Mouse (Mus musculus) kidney, embryonic 14.5 days (tissue): ENCODE data around the gene Actr2. TPM values are rescaled to one million over a fixed set of nuclear protein-coding genes. Genes with fewer than 3 reads are reported as not detected.

Source experiments
- ATAC-seq: fragments of 200-750 bp; cut with Nextera tagmentation; 2 replicates; pipeline ENCODE4 v1.8.0; 2017; ENCODE audit warnings: moderate number of reproducible peaks, mild to moderate bottlenecking, moderate TSS enrichment, moderate library complexity; ENCODE audit not compliant: low FRiP score, low TSS enrichment
- H3K27ac ChIP-seq: fragments of 300-500 bp; sonication (generic); 2 replicates; pipeline ENCODE4 v1.5.1; 2014; ENCODE audit warnings: low read depth, mild to moderate bottlenecking, low read length, moderate library complexity, mixed read lengths
- H3K27me3 ChIP-seq: fragments of 300-500 bp; sonication (generic); 2 replicates; pipeline ENCODE4 v1.6.1; 2014; ENCODE audit warnings: mild to moderate bottlenecking, low read length; ENCODE audit not compliant: control insufficient read depth, insufficient read depth
- H3K36me3 ChIP-seq: fragments of 300-500 bp; sonication (generic); 2 replicates; pipeline ENCODE4 v1.6.1; 2014; ENCODE audit warnings: low read length, mixed read lengths; ENCODE audit not compliant: control insufficient read depth, insufficient read depth
- H3K4me1 ChIP-seq: fragments of 300-500 bp; sonication (generic); 2 replicates; pipeline ENCODE4 v1.6.1; 2014; ENCODE audit warnings: low read length, mixed read lengths; ENCODE audit not compliant: control insufficient read depth, insufficient read depth
- H3K4me2 ChIP-seq: fragments of 300-500 bp; sonication (generic); replicated peaks from 2 replicates; pipeline ENCODE4 v1.6.1; 2014; ENCODE audit warnings: low read depth, mild to moderate bottlenecking, low read length
- H3K4me3 ChIP-seq: fragments of 300-500 bp; sonication (generic); 2 replicates; pipeline ENCODE4 v1.5.1; 2014; ENCODE audit warnings: mild to moderate bottlenecking, low read length
- H3K9ac ChIP-seq: fragments of 300-500 bp; sonication (generic); 2 replicates; pipeline ENCODE4 v1.6.1; 2014; ENCODE audit warnings: low read depth, mild to moderate bottlenecking, low read length, moderate library complexity
- H3K9me3 ChIP-seq: fragments of 300-500 bp; sonication (generic); 2 replicates; pipeline ENCODE4 v1.6.1; 2016; ENCODE audit warnings: low read length; ENCODE audit not compliant: control insufficient read depth
- WGBS: fragments of 180-500 bp; shearing (Covaris S2); extraction: QIAGEN DNeasy Blood & Tissue Kit; methylation state at CpG from one replicate; pipeline ENCODE4 v1.1.7; 2014; 5-methylcytosine and 5-hydroxymethylcytosine counted together
- polyA plus RNA-seq: library from polyadenylated mRNA; unstranded; fragments of >200 nt; fragmentation: Nextera tagmentation; extraction: Ambion mirVana; gene quantifications from 2 replicates; pipeline ENCODE4 v1.2.1, GENCODE M21; 2014

The Actr2 gene
- polyA plus RNA-seq, 1 experiment from 2014 or later, result 71.5 TPM

- Histone ChIP-seq H3K9ac (no peak overlapping the region), H3K36me3 (no peaks in the 10 kb centered on the region; the same call in 1 of the 2 replicates), H3K4me3 (no peak overlapping the region), H3K4me2 (no peak overlapping the region), H3K9me3 (no peaks in the 10 kb centered on the region), H3K27me3 (no peaks in the 10 kb centered on the region), H3K4me1 (peaks cover 9% of the 10 kb centered on the region; the same call in 1 of the 2 replicates), H3K27ac (no peak overlapping the region)
- WGBS, result 96% methylated on average over 3 of the region's 3 CpGs
- ATAC-seq, result no peak
Observed at GRCm38 (mm10) chr11:20106946-20107345, 5.8 kb downstream of the Actr2 start.

DNA sequence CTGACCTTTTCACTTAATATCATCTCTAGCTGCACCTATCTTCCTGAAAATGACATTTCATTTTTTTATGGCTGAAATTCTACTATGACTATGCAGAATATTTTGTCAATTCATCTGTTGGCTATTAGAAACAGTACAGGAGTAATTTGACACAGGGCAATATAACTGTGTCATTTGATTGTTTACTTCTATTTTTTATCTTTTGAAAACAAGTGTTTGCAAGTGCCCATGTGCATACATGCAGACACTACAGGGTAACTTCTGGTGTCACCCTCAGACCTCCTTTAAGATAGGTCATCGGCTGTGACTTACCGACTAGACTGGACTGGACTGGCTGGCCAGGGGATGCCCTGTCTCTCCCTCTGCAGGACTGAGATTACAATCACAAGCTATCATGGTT lies 8.8 kb downstream of the Actr2 start:
- 95% methylated on average over 2 of the region's 2 CpGs for WGBS
- ATAC-seq, result no peak
- H3K9me3 ChIP-seq, result no peaks in the 10 kb centered on the region
- H3K4me2 ChIP-seq, result no peak overlapping the region
- H3K27ac ChIP-seq, result no peak overlapping the region
- no peak overlapping the region for H3K9ac ChIP-seq
- no peak overlapping the region for H3K4me3 ChIP-seq
- H3K27me3 ChIP-seq, result no peaks in the 10 kb centered on the region
- H3K4me1 ChIP-seq, result no peaks in the 10 kb centered on the region
- peaks cover 14% of the 10 kb centered on the region; the same call in 1 of the 2 replicates for H3K36me3 ChIP-seq

GRCm38 (mm10) chr11:20086306-20086705 lies 26.4 kb downstream of the Actr2 start:
- ATAC-seq, result no peak
- H3K36me3 ChIP-seq, result peaks cover 24% of the 10 kb centered on the region
- no peaks in the 10 kb centered on the region for H3K27me3 ChIP-seq
- no peaks in the 10 kb centered on the region for H3K4me1 ChIP-seq
- no peak overlapping the region for H3K4me3 ChIP-seq
- no peak overlapping the region for H3K27ac ChIP-seq
- H3K9ac ChIP-seq, result no peak overlapping the region
- H3K9me3 ChIP-seq, result no peaks in the 10 kb centered on the region
- no peak overlapping the region for H3K4me2 ChIP-seq

DNA sequence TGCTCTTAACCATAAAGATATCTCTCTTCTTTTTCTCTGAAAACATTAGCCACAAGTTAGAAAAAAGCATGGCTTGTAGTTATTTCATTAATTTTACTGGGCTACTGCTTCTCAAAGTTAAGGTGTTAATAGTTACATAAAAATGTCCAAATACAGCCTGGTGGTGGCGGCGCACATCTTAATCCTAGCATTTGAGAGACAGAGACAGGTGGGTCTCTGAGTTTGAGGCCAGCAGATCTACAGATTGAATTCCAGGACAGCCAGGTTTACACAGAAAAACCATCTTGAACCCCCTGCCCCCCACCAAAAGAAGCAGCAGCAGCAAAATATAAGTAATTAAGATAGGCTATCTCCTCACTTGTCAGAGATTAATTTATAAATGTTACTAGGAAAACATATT lies 27.1 kb downstream of the Actr2 start:
- no peak for ATAC-seq
- no peak overlapping the region for H3K9ac ChIP-seq
- peaks cover 26% of the 10 kb centered on the region for H3K36me3 ChIP-seq
- H3K9me3 ChIP-seq, result no peaks in the 10 kb centered on the region
- no peak overlapping the region for H3K4me3 ChIP-seq
- no peaks in the 10 kb centered on the region for H3K27me3 ChIP-seq
- no peak overlapping the region for H3K4me2 ChIP-seq
- no peaks in the 10 kb centered on the region for H3K4me1 ChIP-seq
- H3K27ac ChIP-seq, result no peak overlapping the region
- 97% methylated on average over 2 of the region's 2 CpGs for WGBS

DNA sequence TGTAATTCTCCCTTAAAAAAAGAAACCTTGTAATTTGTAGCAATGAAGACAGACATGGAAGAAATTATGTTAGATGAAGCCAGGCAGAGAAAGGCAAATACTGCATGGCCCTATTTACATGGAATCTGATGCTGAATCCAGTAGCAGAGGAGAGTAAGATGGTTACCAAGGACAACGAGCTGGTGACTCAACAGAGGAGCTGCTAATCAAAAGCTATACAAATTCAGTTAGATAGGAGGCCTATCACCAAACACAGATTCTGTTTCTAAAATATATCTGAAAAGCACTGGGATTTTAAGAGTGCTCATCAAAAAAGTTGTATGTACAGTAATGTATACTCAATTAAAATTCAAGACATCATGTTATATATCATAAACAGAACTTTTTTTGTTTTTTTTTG lies 37.3 kb downstream of the Actr2 start:
- no peaks in the 10 kb centered on the region for H3K4me1 ChIP-seq
- H3K9ac ChIP-seq, result no peak overlapping the region
- no peaks in the 10 kb centered on the region for H3K27me3 ChIP-seq
- H3K4me3 ChIP-seq, result no peak overlapping the region
- peaks cover 57% of the 10 kb centered on the region for H3K36me3 ChIP-seq
- H3K4me2 ChIP-seq, result no peak overlapping the region
- H3K9me3 ChIP-seq, result no peaks in the 10 kb centered on the region
- ATAC-seq, result no peak
- H3K27ac ChIP-seq, result no peak overlapping the region
- WGBS, result 84% methylated on average over 1 of the region's 1 CpGs

DNA sequence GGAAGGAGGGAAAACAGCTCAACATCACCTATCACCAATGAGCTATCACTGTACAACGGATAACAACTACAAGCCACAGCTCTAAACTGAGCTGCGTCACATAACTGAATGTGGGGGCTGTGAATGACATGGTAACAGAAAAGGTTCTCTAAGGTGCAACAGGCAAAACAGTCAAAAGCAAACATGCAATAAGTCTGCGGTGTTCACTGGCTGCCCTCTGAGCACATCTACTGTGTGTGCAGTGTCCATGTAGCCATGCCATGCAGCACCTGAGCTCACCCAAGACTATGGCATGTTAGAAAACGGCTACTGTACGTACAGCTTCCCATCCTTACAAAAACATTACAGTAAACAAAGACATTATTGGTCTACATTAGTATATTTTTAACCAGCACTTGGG lies 39.9 kb downstream of the Actr2 start:
- Histone ChIP-seq H3K4me1 (no peaks in the 10 kb centered on the region), H3K4me3 (no peak overlapping the region), H3K9me3 (no peaks in the 10 kb centered on the region), H3K4me2 (no peak overlapping the region), H3K27me3 (no peaks in the 10 kb centered on the region), H3K9ac (no peak overlapping the region), H3K27ac (no peak overlapping the region), H3K36me3 (peaks cover 50% of the 10 kb centered on the region)
- no peak for ATAC-seq
- WGBS, result 89% methylated on average over 5 of the region's 5 CpGs

- 79% methylated on average over 3 of the region's 3 CpGs for WGBS
- no peaks in the 10 kb centered on the region for H3K9me3 ChIP-seq
- no peak overlapping the region for H3K9ac ChIP-seq
- peak; percentile 39; the same call in 1 of the 2 replicates for ATAC-seq
- H3K27ac ChIP-seq, result no peak overlapping the region
- no peak overlapping the region for H3K4me3 ChIP-seq
- H3K36me3 ChIP-seq, result peaks cover 48% of the 10 kb centered on the region
- no peaks in the 10 kb centered on the region for H3K27me3 ChIP-seq
- H3K4me2 ChIP-seq, result no peak overlapping the region
- no peaks in the 10 kb centered on the region for H3K4me1 ChIP-seq
Observed at GRCm38 (mm10) chr11:20072174-20072573, 40.5 kb downstream of the Actr2 start.

DNA sequence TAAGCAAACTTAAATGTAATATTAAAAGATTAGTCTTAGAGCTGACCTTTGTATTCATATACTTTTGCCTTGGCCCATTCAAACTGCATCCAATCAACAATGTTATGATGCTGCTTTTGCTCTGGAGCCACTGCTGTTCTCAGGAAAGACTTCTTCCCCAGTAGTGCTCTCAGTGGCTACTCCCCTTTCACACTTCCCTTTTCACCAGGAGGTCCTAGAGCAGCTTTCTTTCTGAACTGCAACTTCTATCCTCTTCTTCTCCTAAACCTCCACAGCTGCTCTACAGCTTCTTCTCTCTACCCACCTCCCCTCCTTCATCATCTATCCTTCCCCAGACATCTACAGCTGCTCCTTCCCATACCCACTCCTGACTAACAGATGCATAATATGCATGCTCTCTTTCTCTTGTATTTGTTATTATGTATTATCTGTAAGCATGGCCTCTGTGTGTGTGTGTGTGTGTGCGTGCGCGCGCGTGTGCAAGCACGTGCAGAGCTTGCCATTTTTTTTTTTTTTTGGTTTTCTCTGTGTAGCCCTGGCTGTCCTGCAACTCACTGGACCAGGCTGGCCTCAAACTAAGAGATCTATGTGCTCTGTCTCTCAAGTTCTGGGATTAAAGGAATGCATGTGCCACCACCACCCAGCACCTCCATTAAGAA lies 44.2 kb downstream of the Actr2 start:
- 95% methylated on average over 6 of the region's 6 CpGs for WGBS
- Histone ChIP-seq H3K4me1 (no peaks in the 10 kb centered on the region), H3K36me3 (peaks cover 49% of the 10 kb centered on the region)

DNA sequence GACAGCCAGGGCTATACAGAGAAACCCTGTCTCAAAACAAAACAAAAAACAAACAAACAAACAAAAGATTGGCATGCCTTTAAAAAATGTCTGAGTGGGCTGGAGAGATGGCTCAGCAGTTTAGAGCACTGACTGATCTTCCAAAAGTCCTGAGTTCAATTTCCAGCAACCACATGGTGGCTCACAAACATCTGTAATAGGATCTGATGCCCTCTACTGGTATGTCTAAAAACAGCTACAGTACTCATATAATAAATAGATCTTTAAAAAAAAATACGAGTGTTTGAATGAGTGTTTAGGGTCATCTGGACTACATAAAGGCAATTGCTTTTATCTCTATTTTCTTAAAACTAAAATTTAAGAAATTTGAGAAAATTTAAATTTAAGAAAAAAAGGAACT lies 45.2 kb downstream of the Actr2 start:
- no peak for ATAC-seq
- peaks cover 45% of the 10 kb centered on the region for H3K36me3 ChIP-seq
- no peak overlapping the region for H3K4me2 ChIP-seq
- no peak overlapping the region for H3K9ac ChIP-seq
- H3K4me1 ChIP-seq, result no peaks in the 10 kb centered on the region
- no peak overlapping the region for H3K4me3 ChIP-seq
- H3K27ac ChIP-seq, result no peak overlapping the region
- H3K9me3 ChIP-seq, result no peaks in the 10 kb centered on the region
- 69% methylated on average over 1 of the region's 1 CpGs for WGBS
- no peaks in the 10 kb centered on the region for H3K27me3 ChIP-seq

More for the DNA sequence above, 44.2 kb downstream of the Actr2 start:
- Histone ChIP-seq H3K9me3 (no peaks in the 10 kb centered on the region), H3K4me2 (no peak overlapping the region), H3K9ac (no peak overlapping the region), H3K27ac (no peak overlapping the region), H3K4me3 (no peak overlapping the region), H3K27me3 (no peaks in the 10 kb centered on the region)
- no peak for ATAC-seq
